ENCODE assay signal across 19 mouse cellular contexts in the genomic region with DNA sequence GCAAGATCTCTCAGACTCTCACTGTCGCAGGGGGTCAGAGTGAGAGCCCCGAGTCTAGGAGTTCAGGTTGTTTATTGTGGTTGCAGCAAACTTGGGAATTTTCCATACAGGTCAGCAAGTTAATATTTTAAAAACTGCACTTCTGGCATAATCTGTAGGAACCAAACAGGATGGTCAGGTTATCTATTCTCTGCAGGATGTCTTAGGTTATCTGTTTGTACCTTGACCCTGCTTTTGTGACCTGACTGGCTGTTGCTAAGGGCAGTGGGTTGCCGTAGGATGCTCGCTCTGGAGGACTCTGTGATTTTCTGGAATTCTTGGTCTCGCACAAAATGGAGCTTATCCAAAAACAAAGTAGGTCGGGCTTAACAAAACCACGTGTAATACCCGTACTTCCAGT.
"Had no signal": no experiment of that assay in that cellular context is flagged by ENCODE, and none has a peak within 500 bp of the region (broad histone marks: within the 10 kb centered on the region; RNA-seq: fewer than 3 reads in every experiment).

No protein-coding gene starts in this region.

- H3K4me2 ChIP-seq: lung, embryonic 14.5 days; midbrain, embryonic 12.5 days; neural tube, embryonic 13.5 days; neural tube, embryonic 15.5 days had no signal

- H3K27ac ChIP-seq: midbrain, embryonic 10.5 days; midbrain, embryonic 12.5 days; neural tube, embryonic 13.5 days; neural tube, embryonic 15.5 days had no signal

- H3K4me1 ChIP-seq: midbrain, embryonic 12.5 days had no signal

- ATAC-seq: midbrain, embryonic 16.5 days had no signal

- H3K9me3 ChIP-seq: midbrain, embryonic 10.5 days; midbrain, embryonic 12.5 days; neural tube, embryonic 13.5 days; neural tube, embryonic 15.5 days had no signal

- H3K36me3 ChIP-seq: midbrain, embryonic 10.5 days; midbrain, embryonic 12.5 days; neural tube, embryonic 13.5 days; neural tube, embryonic 15.5 days had no signal

- DNase-seq: lung, adult 18-20 months; lung, embryonic 14.5 days; lung, postnatal 10 days; lung, postnatal 4 days; midbrain, embryonic 14.5 days; retina, postnatal 1 day; right cerebral cortex, adult 18-20 months; right cerebral cortex, postnatal 25 days; right cerebral cortex, postnatal 4 days; spleen, adult 18-20 months; thymus, adult 18-20 months; thymus, postnatal 14 days; thymus, postnatal 36 days had no signal

- H3K4me3 ChIP-seq: midbrain, embryonic 10.5 days; midbrain, embryonic 12.5 days; myocyte; neural tube, embryonic 13.5 days; neural tube, embryonic 15.5 days had no signal

- H3K9ac ChIP-seq: lung, embryonic 14.5 days; midbrain, embryonic 12.5 days; neural tube, embryonic 13.5 days; neural tube, embryonic 15.5 days had no signal
